Mouse (Mus musculus) left cerebral cortex, adult 8-10 months (tissue): ENCODE data around the gene Tmem211. TPM values are rescaled to one million over a fixed set of nuclear protein-coding genes. Genes with fewer than 3 reads are reported as not detected.

Source experiments
- DNase-seq, 2 experiments: peaks; one replicate each; pipeline ENCODE4 v3.0.0; 2022; ENCODE audit warnings: low spot score in 2 of 2
- total RNA-seq, 4 experiments: library from RNA; stranded (reverse); gene quantifications; 2 replicates each; pipeline ENCODE4 v1.2.4; 2022

Gene Tmem211
- total RNA-seq, 4 experiments from 2014 or later = not detected

- DNase-seq = peak in 1 of 2 experiments; percentile 75
These were observed 44.6 kb downstream of the Tmem211 start for GRCm38 (mm10) chr5:113271207-113271811.

- no peak for DNase-seq
These were observed 49.1 kb downstream of the Tmem211 start for GRCm38 (mm10) chr5:113275839-113276238.

- no peak for DNase-seq
These were observed 53.6 kb downstream of the Tmem211 start for GRCm38 (mm10) chr5:113280138-113280856.

- no peak for DNase-seq
These were observed 54.8 kb downstream of the Tmem211 start for GRCm38 (mm10) chr5:113281557-113281956.

GRCm38 (mm10) chr5:113283726-113284125 lies 57.0 kb downstream of the Tmem211 start:
- DNase-seq = no peak

- DNase-seq = no peak
These were observed 58.8 kb downstream of the Tmem211 start for GRCm38 (mm10) chr5:113285541-113285940.

- DNase-seq = no peak
These were observed 59.3 kb downstream of the Tmem211 start for GRCm38 (mm10) chr5:113286048-113286447.

GRCm38 (mm10) chr5:113286591-113287520 lies 60.1 kb downstream of the Tmem211 start:
- DNase-seq = peak in 1 of 2 experiments; percentile 89

GRCm38 (mm10) chr5:113287762-113288161 lies 61.1 kb downstream of the Tmem211 start:
- no peak for DNase-seq

- DNase-seq = peak; percentile 37 to 82
These were observed 61.8 kb downstream of the Tmem211 start for GRCm38 (mm10) chr5:113288490-113288889.

Other genes starting within 250 kb of the Tmem211 start
- gene Grk3, start 211.1 kb upstream of the Tmem211 start, total RNA-seq = 10 to 100 TPM; 72.3 to 87.3 (median 75.4) TPM
- gene Crybb2, start 156.8 kb upstream of the Tmem211 start, total RNA-seq = not detected
- 1 to 10 TPM in 1 of 4 experiments, under 1 TPM in 1, not detected in 2; 0.53 to 2.6 TPM for gene Crybb3, start 145.3 kb upstream of the Tmem211 start, total RNA-seq
- gene 2900026A02Rik, start 5.7 kb upstream of the Tmem211 start, total RNA-seq = 10 to 100 TPM; 33.9 to 38.7 (median 35.5) TPM
- 100 to 1,000 TPM in 3 of 4 experiments, 10 to 100 TPM in 1; 84.7 to 123 (median 111) TPM for gene Sgsm1, start 83.9 kb downstream of the Tmem211 start, total RNA-seq
- gene Aym1, start 130.4 kb downstream of the Tmem211 start, total RNA-seq = not detected